ENCODE assay signal across 8 mouse cellular contexts in the genomic region with DNA sequence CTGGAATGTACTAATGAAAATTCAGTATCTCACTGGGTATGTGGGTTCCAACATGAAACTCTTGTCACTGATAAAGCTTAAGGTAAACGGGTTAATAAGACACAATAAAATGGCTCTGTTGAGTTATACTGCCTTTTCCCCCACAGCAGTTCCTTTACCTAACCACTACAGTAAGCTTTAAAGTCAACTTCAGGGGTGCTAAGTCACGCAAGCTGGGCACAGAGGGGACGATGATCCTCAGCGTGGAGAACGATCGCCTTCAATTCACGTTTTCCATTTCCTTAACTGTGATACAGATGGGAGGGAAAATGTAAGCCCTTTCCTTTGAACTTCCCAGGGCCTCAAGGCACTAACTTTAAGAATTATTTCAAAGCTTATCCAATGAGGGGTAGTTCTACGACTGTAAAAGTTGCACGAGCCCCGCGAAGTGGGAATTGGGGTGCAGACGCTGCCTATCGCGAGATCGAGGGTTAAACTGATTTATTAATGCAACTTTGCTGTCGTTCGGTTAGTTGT. TPM values are rescaled to one million over a fixed set of nuclear protein-coding genes. Genes with fewer than 3 reads are reported as not detected.
DNase-seq lines count a peak whose midpoint lies in the region; ATAC-seq and TF ChIP-seq lines count a peak whose summit lies in the region.

No protein-coding gene starts in this region.

- no peak for ATAC-seq in hindbrain, embryonic 15.5 days (ENCODE audit: low FRiP score, low read depth)

- WGBS in hindbrain, embryonic 15.5 days: under 1% methylated on average over 17 of the region's 17 CpGs
- under 1% methylated on average over 17 of the region's 17 CpGs for WGBS in midbrain, embryonic 10.5 days

- H3K4me2 ChIP-seq in hindbrain, embryonic 15.5 days: peak overlapping the region; percentile 84

- no peaks in the 10 kb centered on the region for H3K27me3 ChIP-seq in hindbrain, embryonic 15.5 days
- no peaks in the 10 kb centered on the region for H3K27me3 ChIP-seq in midbrain, embryonic 10.5 days (ENCODE audit: low read depth, poor library complexity, severe bottlenecking)

- no peak for TF ChIP-seq CTCF in layer of hippocampus, adult 2 months (conservative IDR thresholded peaks at IDR 0.05)

- peak overlapping the region; percentile 72 for H3K9ac ChIP-seq in hindbrain, embryonic 15.5 days

- peaks cover 8% of the 10 kb centered on the region for H3K4me1 ChIP-seq in hindbrain, embryonic 15.5 days (replicated peaks)
- peaks cover 18% of the 10 kb centered on the region for H3K4me1 ChIP-seq in midbrain, embryonic 10.5 days

- DNase-seq in layer of hippocampus, adult 2 months (ENCODE audit: low spot score in 2 of 2): no peak
- no peak for DNase-seq in layer of hippocampus, adult 8-10 months (ENCODE audit: low spot score in 2 of 2)
- peak; percentile 19 for DNase-seq in c-Kit-positive CD71-negative TER-119-negative erythroid progenitor cells, embryonic 14.5 days (ENCODE audit: low read depth)
- DNase-seq in midbrain, embryonic 10.5 days (ENCODE audit: low spot score): no peak
- DNase-seq in adrenal gland, postnatal 14 days: no peak
- no peak for DNase-seq in kidney, adult 18-20 months
- no peak for DNase-seq in ovary, postnatal 14 days (ENCODE audit: low spot score)

- peak overlapping the region; percentile 98 for H3K4me3 ChIP-seq in layer of hippocampus, adult 2 months
- peak overlapping the region; percentile 82 for H3K4me3 ChIP-seq in hindbrain, embryonic 15.5 days
- H3K4me3 ChIP-seq in midbrain, embryonic 10.5 days: peak overlapping the region; percentile 88

- no peaks in the 10 kb centered on the region for H3K9me3 ChIP-seq in hindbrain, embryonic 15.5 days
- H3K9me3 ChIP-seq in midbrain, embryonic 10.5 days (replicated peaks): no peaks in the 10 kb centered on the region

- H3K27ac ChIP-seq in layer of hippocampus, adult 2 months: peak overlapping the region; percentile 100
- peak overlapping the region; percentile 93 for H3K27ac ChIP-seq in hindbrain, embryonic 15.5 days (replicated peaks)
- H3K27ac ChIP-seq in midbrain, embryonic 10.5 days (replicated peaks): peak overlapping the region; percentile 97

- H3K36me3 ChIP-seq in hindbrain, embryonic 15.5 days: no peaks in the 10 kb centered on the region
- no peaks in the 10 kb centered on the region for H3K36me3 ChIP-seq in midbrain, embryonic 10.5 days

RNA-seq across cellular contexts. Expression of a gene that starts 1.2 kb away (rescaled TPM):
- 10 to 100 TPM; 65.5 to 69.7 TPM for total RNA-seq in layer of hippocampus, adult 2 months (2021)
- 10 to 100 TPM; 66.9 to 69.6 (median 68.6) TPM for total RNA-seq in layer of hippocampus, adult 8-10 months (2022)
- 19.2 and 21.0 TPM in 2 replicates for polyA plus RNA-seq in hindbrain, embryonic 15.5 days (2015; fragmentation: Nextera tagmentation; extraction: Ambion mirVana)
- polyA plus RNA-seq in midbrain, embryonic 10.5 days (2016; fragmentation: Nextera tagmentation; extraction: Ambion mirVana): 10.8 and 13.7 TPM in 2 replicates
- total RNA-seq in adrenal gland, postnatal 14 days (2021): 11.2 and 12.1 TPM in 2 replicates
